Mouse (Mus musculus): ENCODE measurements around the gene Ifitm5.

DNA sequence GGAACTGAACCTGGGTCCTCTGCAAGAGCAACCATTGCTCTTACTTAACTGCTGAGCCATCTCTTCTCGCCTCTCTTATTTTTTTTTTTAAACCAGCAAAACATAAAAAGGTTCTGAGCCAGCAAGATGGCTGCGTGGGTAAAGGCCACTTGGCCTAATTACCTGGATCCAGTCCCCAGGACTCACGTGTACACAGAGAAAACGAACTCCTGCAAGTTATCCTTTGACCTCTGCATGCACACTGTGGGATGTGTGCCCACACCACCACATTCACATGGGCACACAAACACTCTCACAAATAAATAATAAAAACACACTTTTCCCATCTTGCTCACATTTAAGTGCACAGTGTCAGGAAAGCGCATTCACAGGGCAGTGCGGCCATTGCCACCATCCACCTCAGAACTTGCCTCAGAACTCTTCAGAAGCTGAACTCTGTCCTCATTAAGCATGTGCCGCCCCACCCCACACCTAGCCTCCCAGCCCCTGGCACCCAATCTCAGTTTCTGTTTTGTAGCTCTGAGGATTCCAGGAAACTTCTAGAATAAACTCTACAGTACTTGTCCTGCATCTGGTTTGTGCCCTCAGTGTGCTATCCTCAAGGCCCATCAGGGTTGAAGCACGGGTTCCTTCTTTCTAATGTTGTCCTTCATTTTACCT lies 35.9 kb downstream of the Ifitm5 start:
- TF ChIP-seq CTCF (IDR thresholded peaks at IDR 0.05; ENCODE audit: borderline replicate concordance, extremely low read depth, insufficient read depth, insufficient read length) (no peak), POLR2A (IDR thresholded peaks at IDR 0.05; ENCODE audit: borderline replicate concordance, extremely low read depth, insufficient read depth, insufficient read length, poor library complexity, severe bottlenecking) (no peak)

All from brain, embryonic 14.5 days (tissue).